Mouse (Mus musculus) limb, embryonic 11.5 days (tissue): ENCODE data around the gene Nr2f1. TPM values are rescaled to one million over a fixed set of nuclear protein-coding genes. Genes with fewer than 3 reads are reported as not detected.

Experiments used
- polyA plus RNA-seq: library from polyadenylated mRNA; unstranded; fragments of >200 nt; fragmentation: Nextera tagmentation; extraction: Ambion mirVana; gene quantifications from 2 replicates; pipeline ENCODE4 v1.2.1, GENCODE M21; 2014

Nr2f1 gene
- polyA plus RNA-seq, 1 experiment from 2014 or later, result 12.2 TPM

Other genes starting within 250 kb of the Nr2f1 start
- 0.87 and 1.2 TPM in 2 replicates for gene Pou5f2, start 174.9 kb downstream of the Nr2f1 start, polyA plus RNA-seq